Mouse (Mus musculus) kidney, adult 9 months (tissue): ENCODE data around the gene Crebrf.

Experiments used
- DNase-seq: peaks from one replicate; pipeline ENCODE4 v3.0.0; 2022

Crebrf gene

GRCm38 (mm10) chr17:26715271-26715758 is at the start of gene Crebrf:
Gene Crebrf (plus strand): TSS chr17:26715650.
- peak; percentile 99 for DNase-seq

GRCm38 (mm10) chr17:26671268-26671667 is 44.2 kb upstream of the Crebrf start:
- no peak for DNase-seq

- no peak for DNase-seq
Observed at GRCm38 (mm10) chr17:26675845-26676244, 39.6 kb upstream of the Crebrf start.

- peak; percentile 95 for DNase-seq
Observed at GRCm38 (mm10) chr17:26676252-26676615, 39.2 kb upstream of the Crebrf start.

GRCm38 (mm10) chr17:26676616-26677376 is 38.7 kb upstream of the Crebrf start:
- peak; percentile 44 for DNase-seq

GRCm38 (mm10) chr17:26677711-26678637 is 37.5 kb upstream of the Crebrf start:
- DNase-seq: peak; percentile 72

- no peak for DNase-seq
Observed at GRCm38 (mm10) chr17:26681276-26681675, 34.2 kb upstream of the Crebrf start.

GRCm38 (mm10) chr17:26686334-26687000 is 29.0 kb upstream of the Crebrf start:
- DNase-seq: peak; percentile 38

GRCm38 (mm10) chr17:26688795-26689735 is 26.4 kb upstream of the Crebrf start:
- no peak for DNase-seq

- no peak for DNase-seq
Observed at GRCm38 (mm10) chr17:26689810-26690209, 25.6 kb upstream of the Crebrf start.

- no peak for DNase-seq
Observed at GRCm38 (mm10) chr17:26690236-26690635, 25.2 kb upstream of the Crebrf start.

GRCm38 (mm10) chr17:26691110-26691509 is 24.3 kb upstream of the Crebrf start:
- peak; percentile 54 for DNase-seq

GRCm38 (mm10) chr17:26693424-26693823 is 22.0 kb upstream of the Crebrf start:
- DNase-seq: peak; percentile 48

- no peak for DNase-seq
Observed at GRCm38 (mm10) chr17:26694171-26694570, 21.3 kb upstream of the Crebrf start.

GRCm38 (mm10) chr17:26695193-26695592 is 20.3 kb upstream of the Crebrf start:
- no peak for DNase-seq

GRCm38 (mm10) chr17:26698846-26699245 is 16.6 kb upstream of the Crebrf start:
- no peak for DNase-seq

GRCm38 (mm10) chr17:26699819-26700616 is 15.4 kb upstream of the Crebrf start:
- peak; percentile 38 for DNase-seq

GRCm38 (mm10) chr17:26701565-26701964 is 13.9 kb upstream of the Crebrf start:
- no peak for DNase-seq

- no peak for DNase-seq
Observed at GRCm38 (mm10) chr17:26702621-26703020, 12.8 kb upstream of the Crebrf start.

- DNase-seq: no peak
Observed at GRCm38 (mm10) chr17:26703671-26704070, 11.8 kb upstream of the Crebrf start.
